Mouse (Mus musculus) embryo, embryonic 10.5 days (tissue): Measurements from ENCODE around the gene Galnt2.

ENCODE experiments used
- DNase-seq: peaks from one replicate; pipeline ENCODE4 v3.0.0-alpha.2; 2015; ENCODE audit warnings: low spot score

Gene Galnt2

DNA sequence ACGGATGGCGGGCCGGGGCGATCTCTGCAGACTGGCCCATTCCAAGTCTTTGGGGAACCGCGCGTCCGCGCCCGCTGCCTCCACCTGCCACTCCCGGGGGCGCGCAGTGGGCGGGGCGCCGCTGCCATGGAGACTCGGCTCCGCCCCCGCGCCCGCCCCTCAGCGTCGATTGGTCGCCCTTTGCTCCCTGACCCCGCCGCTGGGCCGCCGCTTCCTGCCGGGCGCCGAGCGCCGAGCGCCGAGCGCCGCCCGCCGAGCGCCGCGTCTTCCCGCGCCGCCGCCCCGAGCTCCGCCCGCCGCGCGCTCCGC lies at the start of gene Galnt2:
Gene Galnt2, plus strand, starts transcription at position 216 of the 309 bp plus-strand sequence.
- DNase-seq = peak; percentile 91

DNA sequence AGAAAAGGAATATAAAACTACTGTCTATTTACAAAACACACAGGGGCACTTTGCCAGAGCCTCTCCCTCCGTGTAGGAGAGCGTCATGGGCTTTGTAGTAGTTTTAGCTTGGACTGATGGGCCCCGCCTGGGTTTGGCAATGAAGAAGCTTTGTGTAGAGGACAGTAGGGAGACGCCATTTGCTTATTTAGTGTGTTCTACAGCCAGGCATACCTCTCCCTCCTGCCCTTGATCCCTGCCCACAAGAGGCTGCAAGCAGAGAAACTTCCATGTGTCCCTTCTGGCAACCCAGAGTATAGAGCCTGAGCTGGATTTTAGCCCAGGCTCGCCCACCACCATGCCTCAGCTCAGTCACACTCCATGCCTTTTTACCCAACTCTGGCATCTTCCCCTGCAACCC lies 49.4 kb upstream of the Galnt2 start:
- DNase-seq = no peak

DNA sequence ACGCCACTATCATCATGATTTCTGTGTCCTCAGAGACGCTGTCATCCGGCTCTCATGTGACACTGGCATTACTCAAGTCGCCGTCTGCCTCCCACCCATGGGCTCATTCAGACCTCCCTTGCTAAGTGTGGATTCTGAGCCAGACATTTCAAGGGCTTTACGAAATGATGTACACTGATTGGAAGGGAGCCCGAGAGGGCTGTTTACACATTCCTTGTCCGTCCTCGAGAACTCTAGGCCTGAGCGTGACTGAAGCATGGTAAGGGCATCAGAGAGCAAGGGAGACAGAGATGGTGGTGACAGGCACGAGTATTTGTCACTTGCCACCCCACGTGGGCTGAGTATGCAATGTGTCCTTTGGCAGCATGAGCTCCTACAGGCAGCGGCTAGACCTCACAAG lies 49.0 kb upstream of the Galnt2 start:
- no peak for DNase-seq

DNA sequence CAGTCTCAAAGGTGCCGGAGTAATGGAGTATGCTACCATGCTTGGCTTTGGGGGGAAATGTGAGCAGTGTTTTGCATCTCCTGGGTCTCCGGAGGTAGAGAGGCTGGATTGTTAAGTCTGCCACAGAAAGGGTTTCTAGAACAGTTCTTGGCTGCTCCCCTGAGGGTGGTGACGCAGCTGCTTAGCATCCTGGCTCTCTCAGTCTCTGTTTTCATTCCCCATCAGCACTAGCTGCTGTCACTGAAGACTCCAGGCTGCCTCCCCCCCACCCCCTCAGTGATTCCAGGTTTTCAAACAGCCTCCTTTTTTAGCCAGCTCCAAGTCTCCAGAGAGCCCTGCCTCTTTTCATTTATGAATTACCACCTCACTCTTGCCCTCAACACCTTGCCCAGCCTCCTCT lies 47.1 kb upstream of the Galnt2 start:
- no peak for DNase-seq

DNA sequence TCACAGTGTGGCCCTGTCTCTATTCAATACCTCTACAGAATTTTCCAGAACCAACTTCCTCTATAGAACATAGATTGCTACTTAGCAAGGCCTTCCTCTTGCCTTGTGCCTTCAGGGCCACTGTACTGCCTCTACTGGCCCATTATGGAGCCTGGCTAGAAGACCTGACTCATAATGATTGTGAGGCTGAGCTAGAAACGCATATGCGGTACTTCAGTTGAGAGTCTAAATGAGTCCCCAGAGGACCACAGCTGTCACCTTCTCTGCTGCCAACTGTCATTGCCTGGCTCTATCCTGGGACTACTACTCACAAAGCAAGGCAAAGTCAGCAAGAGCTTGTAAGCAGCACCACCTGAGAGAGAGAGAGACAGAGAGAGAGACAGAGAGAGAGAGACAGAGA lies 46.7 kb upstream of the Galnt2 start:
- DNase-seq = no peak

DNA sequence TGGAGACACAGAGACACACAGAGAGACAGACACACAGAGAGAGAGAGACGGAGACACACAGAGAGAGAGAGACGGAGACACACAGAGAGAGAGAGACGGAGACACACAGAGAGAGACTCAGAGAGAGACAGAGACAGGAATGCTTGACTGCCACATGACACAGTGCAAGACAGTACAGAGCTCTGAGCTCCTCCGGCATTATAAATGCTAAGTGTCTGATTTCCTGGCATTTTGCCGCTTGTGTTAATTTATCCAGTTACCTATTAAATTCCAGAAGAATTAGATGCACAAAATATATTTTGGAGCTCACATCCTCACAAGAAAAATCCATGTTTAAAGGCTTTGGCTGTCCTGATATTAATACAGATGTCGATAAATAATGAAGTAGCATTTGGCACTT lies 46.1 kb upstream of the Galnt2 start:
- DNase-seq = no peak

DNA sequence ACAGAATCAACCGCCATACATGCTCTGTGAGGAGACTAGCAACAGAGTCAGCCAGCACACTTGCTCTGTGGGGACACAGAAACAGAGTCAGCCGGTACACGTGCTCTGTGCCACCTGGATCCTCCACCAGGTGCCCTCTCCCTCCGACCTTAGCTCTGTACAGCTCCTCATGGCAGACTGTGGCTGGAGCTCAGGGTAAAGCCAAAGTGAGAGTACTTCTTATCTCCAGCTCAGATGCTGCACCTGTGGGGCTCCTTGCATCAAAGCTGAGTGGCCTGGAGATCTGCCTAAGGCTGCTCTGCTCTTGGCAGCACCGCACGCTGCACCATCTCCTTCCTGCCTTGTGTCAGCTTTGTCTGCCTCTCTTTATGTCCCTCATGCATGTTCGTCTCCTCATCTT lies 40.8 kb upstream of the Galnt2 start:
- DNase-seq = no peak

DNA sequence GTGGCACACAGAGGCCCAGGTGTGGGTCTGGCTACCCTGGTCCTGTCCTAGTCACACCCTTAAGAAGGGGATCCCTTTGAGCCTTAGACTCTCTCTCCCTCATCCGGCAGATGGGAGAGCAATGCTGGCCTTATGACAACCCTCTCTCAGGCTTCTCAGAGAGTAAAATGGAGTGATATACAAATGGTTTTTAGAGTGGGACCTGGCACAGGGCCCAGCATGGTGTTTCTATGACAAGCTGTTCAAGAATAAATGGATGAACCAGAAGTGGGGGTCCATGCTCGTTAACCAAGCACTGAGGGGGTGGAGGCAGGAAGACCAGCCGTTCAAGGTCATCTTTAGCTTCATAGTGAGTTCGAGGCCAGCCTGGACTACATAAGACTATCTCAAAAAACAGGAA lies 38.9 kb upstream of the Galnt2 start:
- no peak for DNase-seq

DNA sequence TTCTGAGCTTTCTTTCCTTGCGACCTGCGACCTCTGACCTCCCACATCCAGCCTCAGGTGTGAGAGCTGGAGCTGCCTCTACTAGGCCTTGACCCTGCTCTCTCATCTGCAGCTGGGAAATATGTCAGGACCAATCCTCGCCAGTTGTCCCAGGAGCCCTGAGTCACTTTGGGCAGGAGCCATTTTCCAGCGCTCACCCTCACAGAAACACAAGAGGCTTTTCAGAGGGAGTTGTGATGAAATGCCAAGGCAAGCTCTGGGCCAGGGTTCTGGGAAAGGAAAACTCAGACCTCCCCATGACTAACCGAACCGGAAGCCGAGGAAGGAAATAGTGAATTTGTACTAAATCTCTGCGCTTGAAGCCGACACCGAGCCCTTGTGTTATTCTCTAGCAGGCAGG lies 38.2 kb upstream of the Galnt2 start:
- DNase-seq = no peak

DNA sequence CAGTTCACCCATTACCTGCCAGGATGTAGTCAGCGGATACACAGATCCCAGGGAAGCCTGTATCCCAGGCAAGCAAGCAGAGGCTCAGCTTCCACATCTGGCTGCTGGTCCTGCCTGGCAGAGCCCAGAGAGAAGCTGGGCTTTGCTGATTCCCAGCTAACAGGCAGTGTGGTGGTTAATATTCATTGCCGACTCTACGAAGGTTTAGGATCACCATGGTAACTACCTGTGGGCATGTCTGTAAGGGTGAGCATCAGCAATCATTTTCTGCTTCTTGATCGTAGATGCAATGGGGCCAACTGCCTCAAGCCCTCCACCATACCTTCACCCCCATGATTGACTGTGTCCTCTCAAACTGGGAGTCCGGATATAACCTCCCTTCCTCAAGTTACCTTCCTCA lies 37.2 kb upstream of the Galnt2 start:
- no peak for DNase-seq

DNA sequence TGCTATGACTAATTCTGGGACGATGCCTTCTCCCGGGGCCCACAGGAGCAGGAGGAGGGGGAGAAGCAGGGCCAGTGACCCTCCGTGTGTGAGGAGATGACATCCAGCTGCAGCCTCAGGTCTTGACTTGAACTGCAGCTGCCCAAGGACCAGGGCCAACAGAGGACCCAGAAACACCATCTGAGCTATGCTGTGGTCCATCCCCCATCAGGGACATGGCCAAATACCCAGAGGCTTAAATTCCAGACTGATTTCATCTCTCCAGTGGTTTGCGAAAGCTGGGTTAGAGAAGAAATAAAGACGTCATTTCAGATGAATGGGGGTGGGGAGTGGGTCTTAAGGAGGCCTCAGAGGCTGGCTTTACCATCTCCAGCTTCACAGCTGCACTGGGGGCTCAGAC lies 35.0 kb upstream of the Galnt2 start:
- no peak for DNase-seq

DNA sequence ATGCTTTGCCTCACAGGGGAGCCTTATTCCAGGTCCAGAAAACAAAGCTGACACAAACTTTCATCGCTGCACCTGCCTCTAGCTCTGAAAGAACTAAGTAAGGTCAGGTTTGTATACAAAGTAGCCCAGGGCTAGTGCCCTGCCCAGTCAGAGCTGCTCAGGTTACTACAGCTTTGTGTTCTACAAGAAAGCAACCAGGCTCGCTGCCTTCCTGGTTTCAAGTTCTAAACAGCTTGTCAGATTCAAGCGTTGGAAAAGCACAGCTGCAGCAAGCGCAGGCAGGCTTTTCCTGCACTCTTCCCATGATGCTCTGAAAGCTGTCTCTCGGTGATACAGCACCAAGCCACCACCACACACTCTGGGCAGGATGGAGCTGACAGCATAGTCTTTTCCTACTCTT lies 34.4 kb upstream of the Galnt2 start:
- no peak for DNase-seq

DNA sequence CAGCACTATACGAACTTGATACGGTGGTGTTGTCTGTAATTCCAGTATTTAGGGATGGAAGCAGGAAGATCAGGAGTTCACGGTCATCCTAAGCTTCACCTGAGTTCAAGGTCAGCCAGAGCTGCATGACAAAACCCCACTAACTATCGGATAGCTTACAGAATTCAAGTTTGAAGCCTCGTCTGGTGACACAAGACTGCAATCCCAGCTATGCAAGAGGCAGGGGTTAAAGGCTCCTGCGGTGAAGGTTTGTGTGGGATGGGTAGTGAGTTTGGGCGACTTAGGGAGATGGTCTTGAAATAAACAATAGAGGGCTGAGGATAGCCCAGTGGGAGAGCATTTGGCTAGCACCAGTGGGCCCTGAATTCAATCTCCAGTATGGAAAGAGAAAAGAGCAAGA lies 33.0 kb upstream of the Galnt2 start:
- no peak for DNase-seq

DNA sequence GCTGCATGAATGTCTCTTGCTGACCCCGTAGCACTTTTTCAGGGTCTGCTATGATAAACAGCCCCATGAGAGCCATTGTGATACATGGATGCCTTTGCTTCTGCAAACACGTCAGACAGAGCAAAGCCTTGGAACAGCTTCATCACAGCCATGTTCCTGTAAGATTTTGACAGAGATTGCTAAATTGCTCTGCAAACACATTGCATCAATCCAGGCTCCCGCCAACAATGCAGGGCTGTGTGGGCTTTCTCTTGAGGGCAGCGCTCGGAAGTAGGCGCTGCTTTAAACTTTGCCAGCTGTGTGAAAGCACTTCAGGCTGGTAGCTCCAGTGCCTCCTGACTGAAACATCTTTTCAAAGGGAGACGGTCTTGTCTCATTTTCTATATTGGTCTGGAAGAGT lies 30.8 kb upstream of the Galnt2 start:
- DNase-seq = peak; percentile 31

DNA sequence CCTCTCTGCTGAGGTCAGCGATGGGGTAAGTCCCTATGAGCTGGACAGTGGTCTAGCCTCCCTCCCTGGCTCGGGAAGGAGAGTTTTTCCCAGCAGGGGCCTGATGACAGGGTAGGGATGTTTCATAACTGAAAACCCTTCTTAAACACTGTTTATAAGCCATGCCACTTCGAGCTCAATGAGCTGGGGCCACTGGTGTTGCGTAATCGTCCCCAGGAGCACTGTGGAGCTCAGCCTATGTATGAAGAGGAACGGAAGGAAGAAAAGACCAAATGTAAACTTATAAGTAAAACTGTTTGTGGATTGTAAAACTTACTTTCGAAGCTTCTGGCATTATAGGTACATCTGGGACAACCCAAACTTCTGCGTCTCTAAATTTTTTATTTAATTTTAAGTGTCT lies 29.5 kb upstream of the Galnt2 start:
- no peak for DNase-seq

DNA sequence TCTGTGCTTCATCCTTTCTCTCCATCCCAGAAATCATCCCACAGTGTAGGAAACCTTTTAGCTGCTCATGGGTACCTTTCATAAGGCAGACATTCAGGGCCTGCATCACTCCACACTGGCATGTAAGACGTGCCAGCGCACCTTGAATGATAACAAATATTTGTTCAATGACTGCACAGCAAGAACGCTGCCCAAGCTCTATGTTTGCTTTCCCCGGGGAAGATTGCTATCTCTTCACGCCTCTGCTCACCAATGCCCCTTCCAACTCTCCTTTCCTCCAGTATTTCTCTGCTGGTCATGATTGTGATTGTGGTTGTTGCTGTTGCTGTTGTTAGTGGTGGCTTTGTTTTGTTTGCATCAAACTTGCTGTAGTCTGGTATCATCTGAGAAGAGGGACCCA lies 28.3 kb upstream of the Galnt2 start:
- no peak for DNase-seq

DNA sequence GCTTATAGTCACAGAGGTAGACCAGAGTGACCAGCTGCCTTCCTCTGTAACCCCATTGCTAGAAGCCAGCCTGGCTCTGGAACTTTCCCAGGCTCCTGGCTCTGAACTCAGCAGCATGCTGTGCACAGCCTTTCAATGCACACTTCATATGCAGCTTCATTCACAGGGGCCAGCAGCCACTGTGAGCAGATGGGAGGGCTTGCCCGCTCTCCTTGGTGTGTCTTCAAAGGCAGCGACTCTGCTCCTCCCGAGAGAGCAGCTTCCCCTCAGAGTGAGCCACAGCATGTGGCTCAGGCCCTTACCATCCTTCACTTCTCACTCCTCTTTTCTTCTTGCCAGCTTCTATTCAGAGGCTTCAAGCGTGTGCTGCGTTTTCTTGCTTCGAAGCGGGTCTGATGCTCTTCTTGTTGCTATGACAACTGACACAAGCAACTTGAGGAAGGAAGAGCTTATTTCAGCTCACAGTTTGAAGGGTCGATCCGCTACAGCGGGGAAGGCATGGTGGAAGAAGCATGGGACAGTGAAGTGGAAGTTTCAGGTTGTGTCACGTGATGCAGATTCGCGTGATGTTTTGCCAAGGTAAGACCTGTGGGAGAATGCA lies 27.1 kb upstream of the Galnt2 start:
- no peak for DNase-seq

DNA sequence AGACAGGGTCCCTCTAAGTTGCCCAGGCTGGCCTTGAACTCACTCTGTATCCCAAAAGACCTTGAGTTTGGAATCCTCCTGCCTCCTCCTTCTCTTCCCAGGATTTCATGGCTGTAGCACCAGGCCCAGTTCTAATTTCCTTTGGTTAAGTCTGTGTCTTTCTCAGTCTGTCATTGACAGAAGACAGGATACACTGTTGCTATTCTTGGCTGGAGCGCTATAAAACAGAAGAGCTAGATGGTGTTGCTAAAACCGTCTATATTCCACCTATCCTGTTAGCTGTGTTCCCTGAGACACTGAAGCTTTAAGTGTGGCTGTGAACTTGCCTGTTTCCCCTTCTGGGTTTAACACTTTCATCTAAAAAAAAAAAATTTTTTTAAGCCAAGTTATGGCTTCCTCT lies 19.0 kb upstream of the Galnt2 start:
- DNase-seq = no peak

DNA sequence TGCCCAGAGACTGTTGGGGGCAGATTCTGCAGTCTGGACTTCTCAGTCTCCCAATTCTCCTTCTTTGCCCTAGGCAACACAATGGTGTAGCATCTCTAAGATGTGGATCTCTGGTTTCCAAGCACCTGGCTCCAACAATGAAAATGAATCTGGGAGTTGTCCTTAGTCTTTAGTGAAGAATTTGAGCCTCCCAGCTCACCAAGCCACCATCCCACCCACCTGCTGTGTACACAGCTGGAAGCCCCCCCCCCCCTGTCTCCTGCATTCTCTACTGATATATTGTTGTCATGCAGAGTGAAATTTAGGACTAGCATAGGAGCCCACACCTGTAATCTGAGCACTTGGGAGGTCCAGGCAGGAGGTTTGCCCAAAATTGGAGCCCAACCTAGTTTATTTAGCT lies 14.2 kb upstream of the Galnt2 start:
- DNase-seq = no peak

DNA sequence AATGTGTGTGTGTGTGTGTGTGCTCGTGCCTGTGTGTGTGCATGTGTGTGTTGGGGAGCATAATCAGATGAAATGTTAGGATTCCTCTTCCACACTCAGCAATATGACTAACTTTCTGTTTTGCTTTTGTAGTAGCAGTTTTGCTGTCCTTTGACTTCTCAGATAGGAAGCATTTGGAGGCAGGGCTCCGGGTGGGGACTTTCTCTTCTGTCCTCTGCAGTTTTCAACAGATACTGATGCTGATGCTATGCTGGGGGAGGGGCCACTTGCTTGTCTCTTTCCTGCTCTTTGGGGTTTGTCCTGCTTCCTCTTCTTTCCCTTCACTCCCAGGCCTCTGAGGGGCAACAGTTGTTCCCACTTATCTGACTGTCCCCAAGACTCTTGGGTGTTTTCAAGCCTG lies 1.3 kb upstream of the Galnt2 start:
- DNase-seq = no peak

DNA sequence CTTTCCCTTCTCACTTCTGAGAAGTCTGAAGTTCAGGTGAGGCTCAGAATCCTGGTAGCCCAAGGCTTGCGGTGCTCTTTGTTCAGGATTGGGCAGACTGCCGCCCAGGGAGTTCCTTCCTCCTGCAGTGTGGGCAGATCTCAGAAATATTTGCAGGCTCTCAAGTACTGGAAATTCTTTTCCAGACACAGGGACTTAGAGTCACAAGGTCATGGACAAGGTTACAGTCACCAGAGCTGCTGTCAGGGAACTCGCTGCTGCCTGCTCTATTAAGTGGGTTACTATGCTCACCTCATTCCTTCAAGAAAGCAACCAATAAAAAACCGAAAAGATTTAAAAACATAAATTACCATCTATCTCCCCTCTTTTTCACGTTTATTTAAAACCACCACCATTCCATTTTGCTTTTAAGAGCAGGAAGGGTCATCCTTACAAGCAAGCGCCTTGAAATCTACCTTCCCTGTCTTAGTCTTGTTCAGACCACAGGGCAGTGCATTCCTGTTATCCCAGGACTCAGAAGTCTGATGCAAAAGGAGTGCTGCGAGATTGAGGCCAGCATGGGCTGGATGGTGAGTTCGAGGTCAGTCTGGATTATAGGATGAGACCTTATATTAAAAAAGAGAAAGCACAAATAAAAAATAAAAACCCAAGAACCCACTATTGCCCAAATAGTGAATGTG lies 555 bp upstream of the Galnt2 start:
- DNase-seq = no peak

DNA sequence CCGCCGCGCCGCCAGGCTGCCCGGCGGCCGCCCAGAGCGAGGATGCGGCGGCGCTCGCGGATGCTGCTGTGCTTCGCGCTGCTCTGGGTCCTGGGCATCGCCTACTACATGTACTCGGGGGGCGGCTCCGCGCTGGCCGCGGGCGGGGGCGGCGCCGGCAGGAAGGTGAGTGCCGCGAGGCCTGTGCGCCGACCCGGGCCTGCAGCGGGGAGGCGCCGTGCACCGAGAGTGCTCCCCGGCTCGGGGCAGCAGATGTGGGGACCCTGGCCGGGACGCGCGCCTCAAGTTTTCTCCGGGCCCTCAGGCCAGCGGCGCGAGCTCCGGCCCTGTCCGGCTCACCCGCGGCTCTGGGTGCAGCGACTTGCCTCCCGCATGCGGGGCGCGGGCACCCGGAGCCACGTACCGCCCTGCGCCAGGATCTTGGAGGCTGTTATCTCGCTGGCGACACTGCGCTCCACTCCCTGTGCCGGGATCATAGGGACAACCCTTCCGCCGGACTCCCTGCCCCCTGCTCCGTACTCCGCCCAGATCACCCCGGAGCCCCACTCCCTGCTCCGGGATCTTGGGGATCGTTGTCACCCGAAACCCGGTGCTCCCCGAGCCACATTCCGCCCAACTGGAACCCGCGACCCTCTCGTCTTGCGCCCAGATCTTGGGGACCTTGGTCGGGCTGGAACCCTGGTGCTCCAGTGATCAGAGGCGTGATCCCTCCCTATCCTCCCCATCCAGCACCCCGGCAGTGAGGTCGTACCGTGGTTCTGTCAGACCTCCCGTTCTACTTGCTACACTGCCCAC lies 491 bp downstream of the Galnt2 start:
- peak; percentile 32 for DNase-seq

DNA sequence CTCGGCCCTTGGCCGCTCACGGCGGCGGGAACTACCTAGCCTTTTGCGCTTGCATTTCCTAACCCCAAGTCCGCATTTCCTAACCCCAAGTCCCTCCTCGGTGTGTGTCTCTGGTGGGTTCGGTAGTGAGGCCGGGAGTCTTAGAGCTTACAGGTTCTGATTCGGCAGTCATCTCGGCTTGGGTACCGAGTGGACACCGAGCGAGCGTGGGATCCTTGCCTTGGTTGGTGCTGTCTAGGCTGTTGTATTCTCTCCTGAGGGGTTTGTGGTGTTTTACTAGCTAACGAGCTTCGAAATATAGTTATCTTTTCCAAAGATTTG lies 1.0 kb downstream of the Galnt2 start:
- no peak for DNase-seq

DNA sequence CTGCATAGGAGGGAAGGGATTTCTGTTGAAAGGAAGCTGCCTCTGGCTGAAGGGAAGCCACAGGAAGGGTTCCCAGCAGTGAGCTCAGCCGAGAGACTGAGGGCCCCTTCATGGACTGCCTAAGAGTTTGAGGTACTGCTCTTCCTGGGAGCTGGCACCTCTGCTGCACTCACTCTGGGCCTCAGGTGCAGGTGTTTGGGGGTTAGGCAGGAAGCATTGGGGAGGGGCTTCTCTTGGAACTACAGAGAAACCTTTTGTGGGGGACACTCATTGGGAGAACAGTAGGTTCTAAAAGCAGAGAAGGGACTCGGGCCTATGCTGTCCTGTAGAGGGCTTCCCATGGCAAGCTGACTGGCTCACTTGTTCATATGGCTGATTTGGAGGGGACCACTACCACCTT lies 3.3 kb downstream of the Galnt2 start:
- no peak for DNase-seq
